Mouse (Mus musculus) small intestine, adult 2 months (tissue): Measurements from ENCODE around the gene Chchd5. TPM values are rescaled to one million over a fixed set of nuclear protein-coding genes. Genes with fewer than 3 reads are reported as not detected.

Experiments
- H3K27ac ChIP-seq: fragments of 200-500 bp; 2 replicates; pipeline ENCODE4 v1.5.1; 2012; ENCODE audit warnings: low read depth, low read length, control low read depth, inconsistent platforms; ENCODE audit not compliant: insufficient read depth
- H3K27me3 ChIP-seq: fragments of 200-500 bp; 2 replicates; pipeline ENCODE4 v1.6.1; 2012; ENCODE audit warnings: mild to moderate bottlenecking, moderate library complexity, low read length, inconsistent platforms; ENCODE audit not compliant: control insufficient read depth, insufficient read depth
- H3K36me3 ChIP-seq: fragments of 200-500 bp; 2 replicates; pipeline ENCODE4 v1.6.1; 2012; ENCODE audit warnings: mild to moderate bottlenecking, low read length, control low read depth, inconsistent platforms; ENCODE audit not compliant: control insufficient read depth, insufficient read depth
- H3K4me1 ChIP-seq: fragments of 200-500 bp; 2 replicates; pipeline ENCODE4 v1.6.1; 2012; ENCODE audit warnings: low read length, inconsistent platforms, mixed read lengths; ENCODE audit not compliant: control insufficient read depth, insufficient read depth, insufficient read length
- H3K4me3 ChIP-seq: fragments of 200-500 bp; 2 replicates; pipeline ENCODE4 v1.5.1; 2012; ENCODE audit warnings: low read depth, mild to moderate bottlenecking, control low read depth, inconsistent platforms, low read length, moderate library complexity
- CTCF ChIP-seq: fragments of 200-500 bp; IDR thresholded peaks from 2 replicates; pipeline ENCODE4 v1.5.1; 2012; ENCODE audit warnings: low read depth, mild to moderate bottlenecking, control low read depth, inconsistent platforms, low read length, moderate library complexity, mixed read lengths; ENCODE audit not compliant: insufficient replicate concordance, insufficient read length; ENCODE audit errors: extremely low read depth
- POLR2A ChIP-seq: fragments of 200-500 bp; IDR thresholded peaks from 2 replicates; pipeline ENCODE4 v1.6.1; 2012; ENCODE audit warnings: low read depth, mild to moderate bottlenecking, control low read depth, inconsistent platforms, low read length, moderate library complexity
- WGBS: fragments of 180-500 bp; shearing (Covaris S2); methylation state at CpG from one replicate; pipeline ENCODE4 v1.1.7; 2018; 5-methylcytosine and 5-hydroxymethylcytosine counted together
- polyA plus RNA-seq: library from polyadenylated mRNA; depleted of rRNA; stranded (reverse); fragments of >200 nt; gene quantifications from 2 replicates; pipeline ENCODE4 v1.2.3, GENCODE M21; 2012; rRNA removed

The Chchd5 gene
- polyA plus RNA-seq, 1 experiment = 21.0 TPM

DNA sequence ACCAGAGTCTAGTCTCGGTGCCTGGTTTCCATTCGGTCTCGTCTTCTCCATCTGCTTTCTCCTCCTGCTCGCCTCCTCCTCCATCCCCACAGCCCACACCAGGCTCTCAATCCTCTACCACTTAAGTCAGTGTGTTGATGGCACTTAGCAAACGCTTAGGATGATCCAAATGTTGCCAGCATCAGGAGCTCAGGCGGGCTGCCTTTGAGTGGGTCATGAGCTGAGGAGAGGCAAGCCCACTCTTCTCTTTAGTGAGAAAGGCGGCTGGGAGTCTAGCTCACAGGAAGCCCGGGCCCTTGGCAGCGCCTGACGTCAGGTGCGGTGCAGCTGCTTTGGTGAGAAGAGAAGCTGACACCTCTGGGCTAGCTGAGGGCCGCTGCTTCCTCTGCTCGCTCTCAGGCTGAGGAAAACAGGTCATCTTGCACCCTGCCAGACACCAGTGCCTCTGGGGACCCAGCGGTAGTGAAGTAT, 54.1 kb downstream of the Chchd5 start:
- TF ChIP-seq POLR2A (0 out of 2 replicates have a peak, but pooled peaks have one; percentile 23), CTCF (no peak)
- Histone ChIP-seq H3K27me3 (no peaks in the 10 kb centered on the region), H3K36me3 (no peaks in the 10 kb centered on the region), H3K4me3 (peak overlapping the region; percentile 43), H3K27ac (peak overlapping the region; percentile 66), H3K4me1 (no peaks in the 10 kb centered on the region; the same call in 1 of the 2 replicates)
- WGBS = 78% methylated on average over 14 of the region's 14 CpGs

Other genes with a start within 250 kb of the Chchd5 start
- 0.33 and 0.44 TPM in 2 replicates for gene Zc3h8, start 185.6 kb upstream of the Chchd5 start, polyA plus RNA-seq
- gene Zc3h6, start 162.3 kb upstream of the Chchd5 start, polyA plus RNA-seq = 0.27 and 0.72 TPM in 2 replicates
- gene Gm10762, start 162.0 kb upstream of the Chchd5 start, polyA plus RNA-seq = 0.71 and 2.1 TPM in 2 replicates
- 0.03 TPM in 1 of 2 replicates, not detected in the other for gene Vinac1, start 81.5 kb upstream of the Chchd5 start, polyA plus RNA-seq
- 1.3 and 1.8 TPM in 2 replicates for gene Ttl, start 63.8 kb upstream of the Chchd5 start, polyA plus RNA-seq
- gene Polr1b, start 28.7 kb upstream of the Chchd5 start, polyA plus RNA-seq = 6.9 and 7.6 TPM in 2 replicates
- gene Slc20a1, start 69.1 kb downstream of the Chchd5 start, polyA plus RNA-seq = 4.8 and 6.6 TPM in 2 replicates
- gene Ckap2l, start 167.5 kb downstream of the Chchd5 start, polyA plus RNA-seq = 0.47 and 0.91 TPM in 2 replicates
- gene Il1a, start 180.3 kb downstream of the Chchd5 start, polyA plus RNA-seq = 0.19 and 0.23 TPM in 2 replicates
- gene Il1b, start 241.4 kb downstream of the Chchd5 start, polyA plus RNA-seq = 0.74 and 0.89 TPM in 2 replicates